Comparison of ENCODE assay signal across 8 mouse cellular contexts in genomic region chr5:62672736-62673436, GRCm38 (mm10).
DNase-seq lines count a peak whose midpoint lies in the region; ATAC-seq and TF ChIP-seq lines count a peak whose summit lies in the region.

No protein-coding gene starts in this region.

- TF ChIP-seq CTCF in lung, adult 2 months (IDR thresholded peaks at IDR 0.05; ENCODE audit: insufficient read depth, low read length), result no peak

- H3K4me3 ChIP-seq in embryonic facial prominence, embryonic 13.5 days, result no peak overlapping the region
- H3K4me3 ChIP-seq in embryonic facial prominence, embryonic 10.5 days, result no peak overlapping the region
- H3K4me3 ChIP-seq in lung, adult 2 months (replicated peaks; ENCODE audit: extremely low read depth, low read depth, low read length), result no peak overlapping the region
- no peak overlapping the region for H3K4me3 ChIP-seq in limb, embryonic 11.5 days (ENCODE audit: low read depth, low read length)
- no peak overlapping the region for H3K4me3 ChIP-seq in stomach, embryonic 15.5 days (replicated peaks)

- no peak overlapping the region for H3K9ac ChIP-seq in embryonic facial prominence, embryonic 13.5 days
- no peak overlapping the region for H3K9ac ChIP-seq in limb, embryonic 11.5 days (ENCODE audit: low read length)
- no peak overlapping the region for H3K9ac ChIP-seq in stomach, embryonic 15.5 days

- H3K36me3 ChIP-seq in embryonic facial prominence, embryonic 13.5 days, result no peaks in the 10 kb centered on the region
- no peaks in the 10 kb centered on the region for H3K36me3 ChIP-seq in embryonic facial prominence, embryonic 10.5 days (replicated peaks)
- no peaks in the 10 kb centered on the region for H3K36me3 ChIP-seq in limb, embryonic 11.5 days (ENCODE audit: control insufficient read depth, insufficient read depth, low read length)
- H3K36me3 ChIP-seq in stomach, embryonic 15.5 days, result 0 out of 2 replicates have a peak, but pooled peaks cover 3% of the 10 kb centered on the region

- no peak for DNase-seq in embryonic facial prominence, embryonic 10.5 days (ENCODE audit: low spot score)
- peak; percentile 2 for DNase-seq in lung, postnatal 25 days (ENCODE audit: low spot score)
- DNase-seq in lung, adult 2 months, result no peak
- peak; percentile 22 for DNase-seq in limb, embryonic 11.5 days (ENCODE audit: low spot score)
- DNase-seq in thymus, postnatal 36 days, result no peak
- DNase-seq in thymus, postnatal 10 days (ENCODE audit: low spot score in 2 of 2), result no peak

- H3K27me3 ChIP-seq in embryonic facial prominence, embryonic 13.5 days, result no peaks in the 10 kb centered on the region
- no peaks in the 10 kb centered on the region for H3K27me3 ChIP-seq in embryonic facial prominence, embryonic 10.5 days (replicated peaks; ENCODE audit: low read depth, poor library complexity, severe bottlenecking)
- H3K27me3 ChIP-seq in limb, embryonic 11.5 days (ENCODE audit: control insufficient read depth, insufficient read depth, low read length), result no peaks in the 10 kb centered on the region
- no peaks in the 10 kb centered on the region for H3K27me3 ChIP-seq in stomach, embryonic 15.5 days (replicated peaks)

- no peak for TF ChIP-seq POLR2A in lung, adult 2 months (IDR thresholded peaks at IDR 0.05; ENCODE audit: borderline replicate concordance, extremely low read depth, low read depth, low read length)

- no peak overlapping the region for H3K4me2 ChIP-seq in embryonic facial prominence, embryonic 13.5 days
- H3K4me2 ChIP-seq in limb, embryonic 11.5 days (ENCODE audit: low read depth, severe bottlenecking), result no peak overlapping the region
- H3K4me2 ChIP-seq in stomach, embryonic 15.5 days, result peak overlapping the region; percentile 1; the same call in 1 of the 2 replicates

- no peak for ATAC-seq in embryonic facial prominence, embryonic 13.5 days (ENCODE audit: insufficient number of reproducible peaks, insufficient read depth, low FRiP score, low TSS enrichment, low read depth)
- 0 out of 2 replicates have a peak, but pooled peaks have one; percentile 44 for ATAC-seq in limb, embryonic 11.5 days (ENCODE audit: insufficient number of reproducible peaks, low FRiP score, low TSS enrichment, low read depth)
- no peak for ATAC-seq in stomach, embryonic 15.5 days (ENCODE audit: insufficient read depth, low FRiP score, low read depth)

- 0 out of 2 replicates have a peak overlapping the region, but pooled peaks have one; percentile 11 for H3K27ac ChIP-seq in embryonic facial prominence, embryonic 13.5 days
- no peak overlapping the region for H3K27ac ChIP-seq in embryonic facial prominence, embryonic 10.5 days (replicated peaks)
- H3K27ac ChIP-seq in limb, embryonic 11.5 days (replicated peaks; ENCODE audit: low read depth, low read length), result 0 out of 2 replicates have a peak overlapping the region, but pooled peaks have one; percentile 33
- no peak overlapping the region for H3K27ac ChIP-seq in stomach, embryonic 15.5 days

- WGBS in embryonic facial prominence, embryonic 13.5 days, result 40% methylated on average over 9 of the region's 9 CpGs
- WGBS in embryonic facial prominence, embryonic 10.5 days, result 55% methylated on average over 9 of the region's 9 CpGs
- WGBS in lung, adult 2 months, result 33% methylated on average over 9 of the region's 9 CpGs
- 38% methylated on average over 9 of the region's 9 CpGs for WGBS in limb, embryonic 11.5 days
- WGBS in stomach, embryonic 15.5 days, result 25% methylated on average over 9 of the region's 9 CpGs

- peaks cover 3% of the 10 kb centered on the region; the same call in 1 of the 2 replicates for H3K4me1 ChIP-seq in embryonic facial prominence, embryonic 13.5 days
- H3K4me1 ChIP-seq in embryonic facial prominence, embryonic 10.5 days, result 0 out of 2 replicates have a peak, but pooled peaks cover 3% of the 10 kb centered on the region
- peaks cover 6% of the 10 kb centered on the region for H3K4me1 ChIP-seq in lung, adult 2 months (ENCODE audit: control insufficient read depth, insufficient read depth, low read length)
- H3K4me1 ChIP-seq in limb, embryonic 11.5 days (ENCODE audit: control insufficient read depth, insufficient read depth, low read length), result 0 out of 2 replicates have a peak, but pooled peaks cover 2% of the 10 kb centered on the region
- 0 out of 2 replicates have a peak, but pooled peaks cover 4% of the 10 kb centered on the region for H3K4me1 ChIP-seq in stomach, embryonic 15.5 days

- no peaks in the 10 kb centered on the region for H3K9me3 ChIP-seq in embryonic facial prominence, embryonic 13.5 days
- no peaks in the 10 kb centered on the region for H3K9me3 ChIP-seq in embryonic facial prominence, embryonic 10.5 days
- H3K9me3 ChIP-seq in limb, embryonic 11.5 days (ENCODE audit: control insufficient read depth, low read length), result no peaks in the 10 kb centered on the region
- H3K9me3 ChIP-seq in stomach, embryonic 15.5 days, result no peaks in the 10 kb centered on the region

Comparison
In these comparisons a context has a peak if more than half of its experiments do, and no peak if none do; other contexts are left out.
1. H3K27ac ChIP-seq: peak in embryonic facial prominence, embryonic 13.5 days (single experiment) and limb, embryonic 11.5 days (single experiment); none in embryonic facial prominence, embryonic 10.5 days (single experiment) and stomach, embryonic 15.5 days (single experiment).
2. DNase-seq: peak in lung, postnatal 25 days (single experiment) and limb, embryonic 11.5 days (single experiment); none in embryonic facial prominence, embryonic 10.5 days (single experiment), lung, adult 2 months (single experiment), thymus, postnatal 36 days (0 of 2) and thymus, postnatal 10 days (0 of 2).